Mouse (Mus musculus) midbrain, embryonic 15.5 days (tissue): ENCODE measurements at regions not wholly inside any gene's neighbourhood (a gene's known extent, or its start where the extent isn't known, plus 50 kb on each side); places are given as distances from the start of the nearest gene placed in this dataset.

Experiments
- ATAC-seq: fragments of 200-750 bp; cut with Nextera tagmentation; replicated peaks from 2 replicates; pipeline ENCODE4 v1.8.0; 2017; ENCODE audit warnings: moderate TSS enrichment
- H3K27ac ChIP-seq: fragments of 300-500 bp; sonication (generic); 2 replicates; pipeline ENCODE4 v1.5.1; 2015; ENCODE audit warnings: mild to moderate bottlenecking, inconsistent platforms
- H3K27me3 ChIP-seq: fragments of 300-500 bp; sonication (generic); replicated peaks from 2 replicates; pipeline ENCODE4 v1.6.1; 2015; ENCODE audit warnings: inconsistent platforms
- H3K36me3 ChIP-seq: fragments of 300-500 bp; sonication (generic); replicated peaks from 2 replicates; pipeline ENCODE4 v1.6.1; 2015; ENCODE audit warnings: inconsistent platforms
- H3K4me1 ChIP-seq: fragments of 300-500 bp; sonication (generic); 2 replicates; pipeline ENCODE4 v1.6.1; 2015; ENCODE audit warnings: inconsistent platforms
- H3K4me2 ChIP-seq: fragments of 300-500 bp; sonication (generic); 2 replicates; pipeline ENCODE4 v1.6.1; 2015; ENCODE audit warnings: inconsistent platforms, mild to moderate bottlenecking, moderate library complexity
- H3K4me3 ChIP-seq: fragments of 300-500 bp; sonication (generic); 2 replicates; pipeline ENCODE4 v1.5.1; 2015; ENCODE audit warnings: mild to moderate bottlenecking, inconsistent platforms
- H3K9ac ChIP-seq: fragments of 300-500 bp; sonication (generic); 2 replicates; pipeline ENCODE4 v1.6.1; 2015; ENCODE audit warnings: mild to moderate bottlenecking, inconsistent platforms
- H3K9me3 ChIP-seq: fragments of 300-500 bp; sonication (generic); 2 replicates; pipeline ENCODE4 v1.6.1; 2016; ENCODE audit warnings: inconsistent platforms
- WGBS: fragments of 180-500 bp; shearing (Covaris S2); methylation state at CpG from one replicate; pipeline ENCODE4 v1.1.7; 2015; ENCODE audit warnings: mixed read lengths; 5-methylcytosine and 5-hydroxymethylcytosine counted together

GRCm38 (mm10) chr19:15502315-15502984 is 444.7 kb downstream of the Psat1 start:
- Histone ChIP-seq H3K4me2 (no peak overlapping the region), H3K36me3 (no peaks in the 10 kb centered on the region), H3K9ac (no peak overlapping the region), H3K27me3 (no peaks in the 10 kb centered on the region), H3K27ac (no peak overlapping the region), H3K4me3 (no peak overlapping the region), H3K4me1 (0 out of 2 replicates have a peak, but pooled peaks cover 5% of the 10 kb centered on the region), H3K9me3 (no peaks in the 10 kb centered on the region)
- ATAC-seq: no peak
- 51% methylated on average over 9 of the region's 9 CpGs for WGBS

GRCm38 (mm10) chr19:15495532-15495931 is 451.6 kb downstream of the Psat1 start:
- Histone ChIP-seq H3K4me3 (no peak overlapping the region), H3K4me1 (no peaks in the 10 kb centered on the region), H3K36me3 (no peaks in the 10 kb centered on the region), H3K27me3 (no peaks in the 10 kb centered on the region), H3K27ac (no peak overlapping the region), H3K4me2 (no peak overlapping the region), H3K9me3 (no peaks in the 10 kb centered on the region), H3K9ac (no peak overlapping the region)
- whole genome bisulfite sequencing: 74% methylated on average over 1 of the region's 1 CpGs
- no peak for ATAC-seq

GRCm38 (mm10) chr19:15487576-15487975 is 459.6 kb downstream of the Psat1 start:
- Histone ChIP-seq H3K9ac (no peak overlapping the region), H3K4me3 (no peak overlapping the region), H3K36me3 (no peaks in the 10 kb centered on the region), H3K4me1 (no peaks in the 10 kb centered on the region), H3K27me3 (no peaks in the 10 kb centered on the region), H3K27ac (no peak overlapping the region), H3K9me3 (no peaks in the 10 kb centered on the region), H3K4me2 (no peak overlapping the region)
- WGBS: 93% methylated on average over 5 of the region's 5 CpGs
- ATAC-seq: no peak

GRCm38 (mm10) chr19:15481605-15482004 is 465.5 kb downstream of the Psat1 start:
- Histone ChIP-seq H3K27ac (no peak overlapping the region), H3K27me3 (no peaks in the 10 kb centered on the region), H3K4me1 (no peaks in the 10 kb centered on the region), H3K4me3 (no peak overlapping the region), H3K9me3 (no peaks in the 10 kb centered on the region), H3K9ac (no peak overlapping the region), H3K4me2 (no peak overlapping the region), H3K36me3 (no peaks in the 10 kb centered on the region)
- WGBS: 17% methylated on average over 8 of the region's 8 CpGs
- no peak for ATAC-seq

GRCm38 (mm10) chr19:15469541-15469940 is 477.6 kb downstream of the Psat1 start:
- no peaks in the 10 kb centered on the region for H3K27me3 ChIP-seq
- H3K9ac ChIP-seq: no peak overlapping the region
- no peak for ATAC-seq
- H3K36me3 ChIP-seq: no peaks in the 10 kb centered on the region
- no peak overlapping the region for H3K27ac ChIP-seq
- no peaks in the 10 kb centered on the region for H3K9me3 ChIP-seq
- no peak overlapping the region for H3K4me3 ChIP-seq
- H3K4me2 ChIP-seq: no peak overlapping the region
- 79% methylated on average over 10 of the region's 10 CpGs for WGBS
- no peaks in the 10 kb centered on the region for H3K4me1 ChIP-seq

- Histone ChIP-seq H3K9me3 (no peaks in the 10 kb centered on the region), H3K27me3 (no peaks in the 10 kb centered on the region), H3K4me2 (no peak overlapping the region), H3K9ac (no peak overlapping the region), H3K36me3 (no peaks in the 10 kb centered on the region), H3K27ac (no peak overlapping the region), H3K4me3 (no peak overlapping the region), H3K4me1 (no peaks in the 10 kb centered on the region)
- no peak for ATAC-seq
- WGBS: 91% methylated on average over 8 of the region's 8 CpGs
Measured at GRCm38 (mm10) chr19:15466713-15467112, 480.4 kb downstream of the Psat1 start.

- H3K36me3 ChIP-seq: no peaks in the 10 kb centered on the region
- no peak overlapping the region for H3K27ac ChIP-seq
- no peak overlapping the region for H3K4me2 ChIP-seq
- ATAC-seq: no peak
- no peaks in the 10 kb centered on the region for H3K4me1 ChIP-seq
- no peak overlapping the region for H3K4me3 ChIP-seq
- H3K9ac ChIP-seq: no peak overlapping the region
- no peaks in the 10 kb centered on the region for H3K9me3 ChIP-seq
- H3K27me3 ChIP-seq: no peaks in the 10 kb centered on the region
- WGBS: 60% methylated on average over 9 of the region's 9 CpGs
Measured at GRCm38 (mm10) chr19:15465063-15465760, 481.9 kb downstream of the Psat1 start.

GRCm38 (mm10) chr19:15457793-15458192 is 489.3 kb downstream of the Psat1 start:
- Histone ChIP-seq H3K4me1 (peaks cover 4% of the 10 kb centered on the region; the same call in 1 of the 2 replicates), H3K4me2 (no peak overlapping the region), H3K27ac (no peak overlapping the region), H3K27me3 (no peaks in the 10 kb centered on the region), H3K9me3 (no peaks in the 10 kb centered on the region), H3K36me3 (no peaks in the 10 kb centered on the region), H3K9ac (no peak overlapping the region), H3K4me3 (no peak overlapping the region)
- 20% methylated on average over 4 of the region's 4 CpGs for WGBS
- ATAC-seq: no peak

- no peaks in the 10 kb centered on the region for H3K9me3 ChIP-seq
- H3K36me3 ChIP-seq: no peaks in the 10 kb centered on the region
- 53% methylated on average over 9 of the region's 9 CpGs for WGBS
- no peak for ATAC-seq
- no peak overlapping the region for H3K9ac ChIP-seq
- 0 out of 2 replicates have a peak overlapping the region, but pooled peaks have one; percentile 24 for H3K27ac ChIP-seq
- no peak overlapping the region for H3K4me2 ChIP-seq
- H3K4me1 ChIP-seq: peaks cover 4% of the 10 kb centered on the region; the same call in 1 of the 2 replicates
- no peak overlapping the region for H3K4me3 ChIP-seq
- H3K27me3 ChIP-seq: no peaks in the 10 kb centered on the region
Measured at GRCm38 (mm10) chr19:15456943-15457735, 490.0 kb downstream of the Psat1 start.

- Histone ChIP-seq H3K9me3 (no peaks in the 10 kb centered on the region), H3K4me3 (no peak overlapping the region), H3K4me1 (no peaks in the 10 kb centered on the region), H3K9ac (no peak overlapping the region), H3K4me2 (no peak overlapping the region), H3K27ac (no peak overlapping the region), H3K27me3 (no peaks in the 10 kb centered on the region), H3K36me3 (no peaks in the 10 kb centered on the region)
- ATAC-seq: peak; percentile 72
- WGBS: 55% methylated on average over 5 of the region's 5 CpGs
Measured at GRCm38 (mm10) chr19:15448989-15449388, 498.1 kb downstream of the Psat1 start.

- Histone ChIP-seq H3K36me3 (no peaks in the 10 kb centered on the region), H3K27me3 (no peaks in the 10 kb centered on the region), H3K9ac (no peak overlapping the region), H3K4me1 (no peaks in the 10 kb centered on the region), H3K9me3 (no peaks in the 10 kb centered on the region), H3K4me3 (no peak overlapping the region), H3K4me2 (no peak overlapping the region), H3K27ac (no peak overlapping the region)
- no peak for ATAC-seq
- 79% methylated on average over 5 of the region's 5 CpGs for WGBS
Measured at GRCm38 (mm10) chr19:15431798-15432197, 515.3 kb downstream of the Psat1 start.

- ATAC-seq: no peak
- WGBS: 73% methylated on average over 3 of the region's 3 CpGs
Measured at GRCm38 (mm10) chr19:15421311-15421710, 525.8 kb downstream of the Psat1 start.

More at GRCm38 (mm10) chr19:15421311-15421710, 525.8 kb downstream of the Psat1 start:
- H3K27ac ChIP-seq: no peak overlapping the region
- no peak overlapping the region for H3K4me3 ChIP-seq
- no peaks in the 10 kb centered on the region for H3K27me3 ChIP-seq
- no peaks in the 10 kb centered on the region for H3K4me1 ChIP-seq
- no peak overlapping the region for H3K9ac ChIP-seq
- H3K36me3 ChIP-seq: no peaks in the 10 kb centered on the region
- no peak overlapping the region for H3K4me2 ChIP-seq
- H3K9me3 ChIP-seq: no peaks in the 10 kb centered on the region
